Mouse (Mus musculus): Measurements from ENCODE around the gene Wbp11. TPM values are rescaled to one million over a fixed set of nuclear protein-coding genes. Genes with fewer than 3 reads are reported as not detected.

The Wbp11 gene
- polyA plus RNA-seq, 1 experiment from 2014 or later, result 72.3 TPM

GRCm38 (mm10) chr6:136809673-136810072 lies 18.4 kb downstream of the Wbp11 start:
- H3K4me3 ChIP-seq (ENCODE audit: low read depth, low read length), result no peak overlapping the region
- H3K9me3 ChIP-seq (ENCODE audit: control insufficient read depth, low read length), result no peaks in the 10 kb centered on the region
- 79% methylated on average over 13 of the region's 13 CpGs for WGBS
- H3K4me1 ChIP-seq (ENCODE audit: control insufficient read depth, insufficient read depth, low read length), result peaks cover 18% of the 10 kb centered on the region
- no peaks in the 10 kb centered on the region for H3K27me3 ChIP-seq (ENCODE audit: control insufficient read depth, insufficient read depth, low read length)
- peak overlapping the region; percentile 94; the same call in 1 of the 2 replicates for H3K4me2 ChIP-seq (ENCODE audit: low read depth, low read length)
- H3K9ac ChIP-seq (replicated peaks; ENCODE audit: low read depth, low read length), result no peak overlapping the region
- peaks cover 10% of the 10 kb centered on the region; the same call in 1 of the 2 replicates for H3K36me3 ChIP-seq (ENCODE audit: control insufficient read depth, insufficient read depth, low read length)
- no peak overlapping the region for H3K27ac ChIP-seq (ENCODE audit: low read depth, low read length)
- ATAC-seq (ENCODE audit: low read depth), result no peak

GRCm38 (mm10) chr6:136809077-136809476 lies 19.0 kb downstream of the Wbp11 start:
- H3K27ac ChIP-seq (ENCODE audit: low read depth, low read length), result no peak overlapping the region
- peak overlapping the region; percentile 71 for H3K4me3 ChIP-seq (ENCODE audit: low read depth, low read length)
- peaks cover 19% of the 10 kb centered on the region for H3K4me1 ChIP-seq (ENCODE audit: control insufficient read depth, insufficient read depth, low read length)
- H3K9me3 ChIP-seq (ENCODE audit: control insufficient read depth, low read length), result no peaks in the 10 kb centered on the region
- 42% methylated on average over 14 of the region's 14 CpGs for WGBS
- peak overlapping the region; percentile 94 for H3K4me2 ChIP-seq (ENCODE audit: low read depth, low read length)
- no peaks in the 10 kb centered on the region for H3K27me3 ChIP-seq (ENCODE audit: control insufficient read depth, insufficient read depth, low read length)
- no peak for ATAC-seq (ENCODE audit: low read depth)
- H3K36me3 ChIP-seq (ENCODE audit: control insufficient read depth, insufficient read depth, low read length), result peaks cover 4% of the 10 kb centered on the region; the same call in 1 of the 2 replicates
- H3K9ac ChIP-seq (replicated peaks; ENCODE audit: low read depth, low read length), result peak overlapping the region; percentile 52; the same call in 1 of the 2 replicates

- H3K36me3 ChIP-seq (ENCODE audit: control insufficient read depth, insufficient read depth, low read length), result peaks cover 4% of the 10 kb centered on the region; the same call in 1 of the 2 replicates
- no peak; the same call in none of the 2 replicates for ATAC-seq (ENCODE audit: low read depth)
- no peaks in the 10 kb centered on the region for H3K9me3 ChIP-seq (ENCODE audit: control insufficient read depth, low read length)
- H3K27ac ChIP-seq (ENCODE audit: low read depth, low read length), result no peak overlapping the region
- peak overlapping the region; percentile 52 for H3K9ac ChIP-seq (replicated peaks; ENCODE audit: low read depth, low read length)
- no peaks in the 10 kb centered on the region for H3K27me3 ChIP-seq (ENCODE audit: control insufficient read depth, insufficient read depth, low read length)
- H3K4me2 ChIP-seq (ENCODE audit: low read depth, low read length), result peak overlapping the region; percentile 94
- peaks cover 19% of the 10 kb centered on the region for H3K4me1 ChIP-seq (ENCODE audit: control insufficient read depth, insufficient read depth, low read length)
- peak overlapping the region; percentile 71 for H3K4me3 ChIP-seq (ENCODE audit: low read depth, low read length)
- under 1% methylated on average over 28 of the region's 28 CpGs for WGBS
These were observed 19.4 kb downstream of the Wbp11 start for GRCm38 (mm10) chr6:136808631-136809046.

- peak; percentile 90 for ATAC-seq (ENCODE audit: low read depth)
- Histone ChIP-seq H3K4me1 (ENCODE audit: control insufficient read depth, insufficient read depth, low read length) (peaks cover 21% of the 10 kb centered on the region), H3K4me2 (ENCODE audit: low read depth, low read length) (peak within 1 kb of the TSS; percentile 94), H3K4me3 (ENCODE audit: low read depth, low read length) (peak within 1 kb of the TSS; percentile 71), H3K27me3 (ENCODE audit: control insufficient read depth, insufficient read depth, low read length) (no peaks in the 10 kb centered on the region), H3K36me3 (ENCODE audit: control insufficient read depth, insufficient read depth, low read length) (no peaks in the 10 kb centered on the region), H3K9ac (replicated peaks; ENCODE audit: low read depth, low read length) (peak within 1 kb of the TSS; percentile 52), H3K27ac (ENCODE audit: low read depth, low read length) (no peak within 1 kb of the TSS), H3K9me3 (ENCODE audit: control insufficient read depth, low read length) (no peaks in the 10 kb centered on the region)
- under 1% methylated on average over 34 of the region's 34 CpGs for WGBS
These were observed 20.0 kb downstream of the Wbp11 start, which contains the start of gene H2afj for GRCm38 (mm10) chr6:136808014-136808417. Gene H2afj, plus strand, starts transcription at chr6:136808244.

GRCm38 (mm10) chr6:136807395-136808013 lies 20.5 kb downstream of the Wbp11 start:
- WGBS, result 39% methylated on average over 18 of the region's 18 CpGs
- no peaks in the 10 kb centered on the region for H3K9me3 ChIP-seq (ENCODE audit: control insufficient read depth, low read length)
- H3K27ac ChIP-seq (ENCODE audit: low read depth, low read length), result no peak overlapping the region
- no peaks in the 10 kb centered on the region for H3K36me3 ChIP-seq (ENCODE audit: control insufficient read depth, insufficient read depth, low read length)
- H3K9ac ChIP-seq (replicated peaks; ENCODE audit: low read depth, low read length), result no peak overlapping the region
- H3K27me3 ChIP-seq (ENCODE audit: control insufficient read depth, insufficient read depth, low read length), result no peaks in the 10 kb centered on the region
- ATAC-seq (ENCODE audit: low read depth), result no peak
- H3K4me3 ChIP-seq (ENCODE audit: low read depth, low read length), result peak overlapping the region; percentile 71; the same call in 1 of the 2 replicates
- H3K4me2 ChIP-seq (ENCODE audit: low read depth, low read length), result peak overlapping the region; percentile 94
- H3K4me1 ChIP-seq (ENCODE audit: control insufficient read depth, insufficient read depth, low read length), result peaks cover 22% of the 10 kb centered on the region

GRCm38 (mm10) chr6:136806819-136807218 lies 21.2 kb downstream of the Wbp11 start:
- H3K4me2 ChIP-seq (ENCODE audit: low read depth, low read length), result no peak overlapping the region
- WGBS, result 72% methylated on average over 5 of the region's 5 CpGs
- no peak overlapping the region for H3K27ac ChIP-seq (ENCODE audit: low read depth, low read length)
- ATAC-seq (ENCODE audit: low read depth), result no peak
- no peaks in the 10 kb centered on the region for H3K36me3 ChIP-seq (ENCODE audit: control insufficient read depth, insufficient read depth, low read length)
- H3K9me3 ChIP-seq (ENCODE audit: control insufficient read depth, low read length), result no peaks in the 10 kb centered on the region
- H3K27me3 ChIP-seq (ENCODE audit: control insufficient read depth, insufficient read depth, low read length), result no peaks in the 10 kb centered on the region
- peaks cover 22% of the 10 kb centered on the region for H3K4me1 ChIP-seq (ENCODE audit: control insufficient read depth, insufficient read depth, low read length)
- no peak overlapping the region for H3K4me3 ChIP-seq (ENCODE audit: low read depth, low read length)
- H3K9ac ChIP-seq (replicated peaks; ENCODE audit: low read depth, low read length), result no peak overlapping the region

- Histone ChIP-seq H3K4me2 (ENCODE audit: low read depth, low read length) (no peak overlapping the region), H3K9ac (replicated peaks; ENCODE audit: low read depth, low read length) (no peak overlapping the region), H3K27ac (ENCODE audit: low read depth, low read length) (no peak overlapping the region), H3K9me3 (ENCODE audit: control insufficient read depth, low read length) (no peaks in the 10 kb centered on the region), H3K4me1 (ENCODE audit: control insufficient read depth, insufficient read depth, low read length) (peaks cover 22% of the 10 kb centered on the region), H3K36me3 (ENCODE audit: control insufficient read depth, insufficient read depth, low read length) (no peaks in the 10 kb centered on the region), H3K4me3 (ENCODE audit: low read depth, low read length) (no peak overlapping the region), H3K27me3 (ENCODE audit: control insufficient read depth, insufficient read depth, low read length) (no peaks in the 10 kb centered on the region)
- no peak for ATAC-seq (ENCODE audit: low read depth)
- 82% methylated on average over 1 of the region's 1 CpGs for WGBS
These were observed 22.6 kb downstream of the Wbp11 start for GRCm38 (mm10) chr6:136805409-136805775.

- ATAC-seq (ENCODE audit: low read depth), result no peak
- H3K36me3 ChIP-seq (ENCODE audit: control insufficient read depth, insufficient read depth, low read length), result no peaks in the 10 kb centered on the region
- H3K9ac ChIP-seq (replicated peaks; ENCODE audit: low read depth, low read length), result peak overlapping the region; percentile 96; the same call in 1 of the 2 replicates
- H3K4me2 ChIP-seq (ENCODE audit: low read depth, low read length), result peak overlapping the region; percentile 78
- H3K27ac ChIP-seq (ENCODE audit: low read depth, low read length), result peak overlapping the region; percentile 100; the same call in 1 of the 2 replicates
- no peaks in the 10 kb centered on the region for H3K9me3 ChIP-seq (ENCODE audit: control insufficient read depth, low read length)
- WGBS, result 34% methylated on average over 9 of the region's 9 CpGs
- peak overlapping the region; percentile 83 for H3K4me3 ChIP-seq (ENCODE audit: low read depth, low read length)
- H3K4me1 ChIP-seq (ENCODE audit: control insufficient read depth, insufficient read depth, low read length), result peaks cover 21% of the 10 kb centered on the region
- no peaks in the 10 kb centered on the region for H3K27me3 ChIP-seq (ENCODE audit: control insufficient read depth, insufficient read depth, low read length)
These were observed 23.2 kb downstream of the Wbp11 start for GRCm38 (mm10) chr6:136804705-136805408.

Data from neural tube, embryonic 14.5 days (tissue).